Mouse (Mus musculus) lung, postnatal 36 days (tissue): ENCODE results near the gene Cd300c2.
"Not testable (repeated sequence)": the region's sequence is repeated elsewhere in the genome, so short reads cannot be mapped to it uniquely, and the experiment has no call there.

Experiments used
- DNase-seq: peaks from one replicate; pipeline ENCODE4 v3.0.0; 2022; ENCODE audit warnings: mixed read lengths

The Cd300c2 gene

DNA sequence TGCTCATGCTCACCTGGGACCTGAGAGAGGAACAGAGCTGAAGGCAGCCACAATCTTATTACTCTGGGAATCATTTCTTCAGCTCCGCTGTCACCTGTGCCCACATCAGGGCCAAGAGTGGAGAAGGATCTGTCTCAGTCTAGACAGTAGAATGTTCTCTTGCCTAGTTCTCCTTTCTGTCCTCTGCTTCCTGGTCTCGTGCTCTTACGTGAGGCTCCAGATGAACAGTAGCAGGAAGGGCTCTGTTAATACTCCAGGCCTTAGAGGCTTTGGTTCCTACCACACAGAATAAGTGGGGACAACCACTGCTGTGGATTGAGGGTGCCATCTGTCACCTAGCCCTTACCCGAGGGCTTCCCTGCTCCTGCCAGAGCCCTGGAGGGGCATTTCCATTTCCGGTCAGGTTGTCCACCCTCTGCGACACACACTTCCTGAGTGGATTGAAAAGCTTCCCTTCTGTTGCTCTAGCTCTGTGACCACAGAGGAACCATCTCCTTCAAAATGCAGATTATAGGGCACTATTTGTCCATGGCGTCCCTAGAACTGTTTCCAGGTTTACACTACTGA is at the start of gene Cd300c2:
Cd300c2 (minus strand) TSS at position 407 of the 567 bp plus-strand sequence.
- DNase-seq: peak; percentile 18

GRCm38 (mm10) chr11:115049282-115049895 is 47.7 kb upstream of the Cd300c2 start:
- DNase-seq: no peak

- DNase-seq: no peak
These were observed 46.6 kb upstream of the Cd300c2 start, which contains the start of gene Cd300ld3 for GRCm38 (mm10) chr11:115048259-115048658. Cd300ld3 (minus strand) TSS chr11:115048409.

GRCm38 (mm10) chr11:115037669-115038068 is 36.0 kb upstream of the Cd300c2 start, which contains the start of gene Cd300ld5:
Cd300ld5 (minus strand) TSS chr11:115037769.
- DNase-seq: not testable (repeated sequence)

DNA sequence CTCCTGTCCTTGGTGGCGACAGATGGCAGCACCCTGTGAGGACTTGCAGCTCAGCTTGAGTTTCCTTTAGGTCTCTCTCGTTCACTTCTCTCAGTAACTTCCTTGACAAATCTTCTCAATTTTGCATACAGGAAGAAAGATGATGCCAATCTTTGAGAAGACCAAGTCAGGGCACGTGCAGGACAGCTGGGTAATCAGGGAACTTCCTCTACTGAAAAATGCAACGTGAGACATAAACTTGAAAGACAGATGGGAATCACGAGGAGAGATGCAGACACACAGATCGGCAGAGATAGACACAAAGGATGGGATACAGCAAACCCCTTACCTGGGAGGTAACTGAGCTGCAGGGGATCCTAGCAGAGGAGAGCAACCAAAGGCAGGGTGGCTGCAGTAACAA is 25.2 kb upstream of the Cd300c2 start, which contains the start of gene Cd300ld4:
Cd300ld4 (minus strand) TSS at position 101 of the 400 bp plus-strand sequence.
- DNase-seq: not testable (repeated sequence)

- not testable (repeated sequence) for DNase-seq
These were observed 14.4 kb upstream of the Cd300c2 start, which contains the start of gene Cd300ld2 for GRCm38 (mm10) chr11:115016093-115016492. Cd300ld2 (minus strand) TSS chr11:115016193.

GRCm38 (mm10) chr11:115004070-115004469 is 2.4 kb upstream of the Cd300c2 start:
- DNase-seq: peak; percentile 30

DNA sequence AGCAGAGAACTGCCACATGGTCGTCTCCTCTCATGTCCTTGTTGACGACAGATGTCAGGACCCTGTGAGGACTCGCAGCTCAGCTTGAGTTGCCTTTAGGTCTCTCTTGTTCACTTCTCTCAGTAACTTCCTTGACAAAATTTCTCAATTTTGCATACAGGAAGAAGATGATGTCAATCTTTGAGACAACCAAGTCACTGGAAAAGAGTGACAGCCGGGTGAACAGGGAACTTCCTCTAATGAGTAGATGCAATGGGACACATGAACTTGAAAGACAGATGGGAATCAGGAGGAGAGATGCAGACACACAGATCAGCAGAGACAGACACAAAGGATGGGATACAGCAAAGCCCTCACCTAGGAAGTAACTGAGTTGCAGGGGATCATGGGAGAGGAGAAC is 11.9 kb downstream of the Cd300c2 start, which contains the start of gene Cd300ld:
Cd300ld (minus strand) TSS at position 130 of the 400 bp plus-strand sequence.
- no peak for DNase-seq

- DNase-seq: peak; percentile 23
These were observed 19.8 kb downstream of the Cd300c2 start for GRCm38 (mm10) chr11:114981866-114982265.

- no peak for DNase-seq
These were observed 29.0 kb downstream of the Cd300c2 start for GRCm38 (mm10) chr11:114972726-114973125.

DNA sequence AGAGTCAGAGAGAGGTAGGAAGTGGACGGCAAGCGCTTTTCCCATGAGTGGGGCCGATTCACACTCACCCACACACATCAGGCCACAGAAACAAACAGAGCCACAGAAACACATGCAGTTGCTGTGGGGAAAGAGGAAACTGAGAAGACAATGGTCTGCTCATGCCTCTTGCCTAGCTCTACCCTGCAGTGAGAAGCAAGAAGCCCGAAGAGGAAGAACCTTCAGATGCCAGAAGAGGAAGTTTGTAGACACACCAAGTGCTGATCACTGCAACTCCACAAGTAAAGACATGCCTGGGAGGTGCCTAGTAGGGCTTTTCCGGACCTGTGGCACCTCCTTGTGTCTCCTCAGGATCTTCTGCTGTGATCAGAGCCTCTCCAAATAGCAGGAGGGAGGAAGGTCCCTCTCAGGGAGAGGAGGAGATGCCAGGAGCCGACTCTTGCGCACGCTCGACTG is 32.9 kb downstream of the Cd300c2 start, which contains the start of gene Cd300c:
Cd300c (minus strand) TSS at position 406 of the 456 bp plus-strand sequence.
- DNase-seq: peak; percentile 52

- DNase-seq: peak; percentile 58
These were observed 36.4 kb downstream of the Cd300c2 start for GRCm38 (mm10) chr11:114965182-114965828.

GRCm38 (mm10) chr11:114960369-114960768 is 41.3 kb downstream of the Cd300c2 start:
- DNase-seq: no peak
